Mouse (Mus musculus): ENCODE data around the gene Adcy7.

DNA sequence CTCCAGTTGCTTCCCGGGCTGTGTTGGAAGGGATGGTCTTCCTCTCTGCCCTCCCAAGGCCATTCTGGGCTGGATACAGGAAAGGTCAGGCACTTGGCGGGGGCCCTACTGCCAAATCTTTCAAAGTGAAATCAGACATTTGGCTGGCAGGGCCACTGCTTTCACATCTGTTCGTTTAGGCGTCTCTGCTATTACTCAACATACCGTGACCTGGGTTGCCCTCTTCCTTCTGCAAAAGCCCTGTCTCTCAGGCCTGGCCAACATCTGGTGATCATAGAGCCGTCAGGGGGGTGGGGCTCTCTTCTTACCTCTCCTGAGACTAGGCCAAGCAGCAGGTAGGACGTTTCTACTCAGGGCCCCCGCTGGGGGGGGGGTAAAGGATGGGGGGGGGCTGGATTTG, 10.5 kb downstream of the Adcy7 start:
- TF ChIP-seq CTCF (IDR thresholded peaks at IDR 0.05; ENCODE audit: control insufficient read depth, insufficient read depth, insufficient replicate concordance, low read depth, low read length) (no peak), POLR2A (IDR thresholded peaks at IDR 0.05; ENCODE audit: control insufficient read depth, low read depth, low read length) (no peak)
